Mouse (Mus musculus) brain, embryonic 14.5 days (tissue): ENCODE data around the gene Pappa2.

ENCODE experiments used
- CTCF ChIP-seq: fragments of 200-500 bp; IDR thresholded peaks from 2 replicates; pipeline ENCODE4 v1.5.1; 2012; ENCODE audit warnings: inconsistent platforms, mild to moderate bottlenecking, moderate library complexity, borderline replicate concordance; ENCODE audit not compliant: insufficient read depth, insufficient read length; ENCODE audit errors: extremely low read depth
- POLR2A ChIP-seq: fragments of 200-500 bp; IDR thresholded peaks from 2 replicates; pipeline ENCODE4 v1.6.1; 2012; ENCODE audit warnings: mild to moderate bottlenecking, inconsistent platforms, borderline replicate concordance; ENCODE audit not compliant: poor library complexity, insufficient read depth, insufficient read length, severe bottlenecking; ENCODE audit errors: extremely low read depth

DNA sequence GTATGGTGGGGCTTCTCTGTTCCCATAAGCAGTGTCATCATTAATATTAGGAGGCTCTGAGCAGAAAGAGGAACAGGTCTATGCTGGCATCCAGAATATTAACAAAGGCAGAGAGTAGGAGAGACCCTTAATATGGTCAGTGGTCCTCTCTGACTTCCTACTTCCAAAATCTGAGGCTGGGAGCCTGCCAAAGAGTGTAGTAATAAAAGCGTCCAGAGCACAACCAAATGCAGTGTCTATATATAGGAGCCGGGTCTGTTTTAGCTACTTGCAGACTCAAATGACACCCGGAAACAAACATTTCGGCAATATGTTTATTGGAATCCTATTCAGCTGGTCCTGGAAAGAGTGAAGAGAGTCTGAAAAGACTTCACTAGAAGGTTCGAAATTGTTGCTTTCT is 17.9 kb downstream of the Pappa2 start:
- no peak for TF ChIP-seq POLR2A
- no peak for TF ChIP-seq CTCF
